Comparison of ENCODE assay signal across 7 mouse cellular contexts in genomic region chr3:87930078-87930795, GRCm38 (mm10). TPM values are rescaled to one million over a fixed set of nuclear protein-coding genes. Genes with fewer than 3 reads are reported as not detected.
DNase-seq lines count a peak whose midpoint lies in the region; ATAC-seq and TF ChIP-seq lines count a peak whose summit lies in the region.

TSS of gene Isg20l2 (plus strand) at chr3:87930314.
TSS of gene Rrnad1 (minus strand) at chr3:87930717.

- peaks cover 48% of the 10 kb centered on the region for H3K36me3 ChIP-seq in embryonic facial prominence, embryonic 12.5 days
- H3K36me3 ChIP-seq in kidney, adult 2 months (ENCODE audit: control insufficient read depth, insufficient read depth, low read length) = peaks cover 2% of the 10 kb centered on the region
- peaks cover 62% of the 10 kb centered on the region for H3K36me3 ChIP-seq in limb, embryonic 12.5 days
- 0 out of 2 replicates have a peak, but pooled peaks cover 7% of the 10 kb centered on the region for H3K36me3 ChIP-seq in midbrain, embryonic 15.5 days (replicated peaks)
- peaks cover 21% of the 10 kb centered on the region for H3K36me3 ChIP-seq in spleen, adult 2 months (ENCODE audit: control insufficient read depth, insufficient read depth, low read length)

- H3K9me3 ChIP-seq in embryonic facial prominence, embryonic 12.5 days = no peaks in the 10 kb centered on the region
- no peaks in the 10 kb centered on the region for H3K9me3 ChIP-seq in limb, embryonic 12.5 days
- H3K9me3 ChIP-seq in midbrain, embryonic 15.5 days = no peaks in the 10 kb centered on the region

- H3K4me1 ChIP-seq in embryonic facial prominence, embryonic 12.5 days = peaks cover 25% of the 10 kb centered on the region
- peaks cover 8% of the 10 kb centered on the region for H3K4me1 ChIP-seq in kidney, adult 2 months (ENCODE audit: control insufficient read depth, insufficient read depth, low read length)
- H3K4me1 ChIP-seq in limb, embryonic 12.5 days (replicated peaks) = peaks cover 22% of the 10 kb centered on the region
- peaks cover 46% of the 10 kb centered on the region for H3K4me1 ChIP-seq in midbrain, embryonic 15.5 days
- peaks cover 6% of the 10 kb centered on the region; the same call in 1 of the 2 replicates for H3K4me1 ChIP-seq in spleen, adult 2 months (ENCODE audit: control insufficient read depth, insufficient read depth, insufficient read length)

- H3K27ac ChIP-seq in embryonic facial prominence, embryonic 12.5 days = peak within 1 kb of the TSS; percentile 92
- peak within 1 kb of the TSS; percentile 91 for H3K27ac ChIP-seq in kidney, adult 2 months (ENCODE audit: insufficient read depth, low read depth, low read length)
- peak within 1 kb of the TSS; percentile 89 for H3K27ac ChIP-seq in limb, embryonic 12.5 days
- peak within 1 kb of the TSS; percentile 92 for H3K27ac ChIP-seq in midbrain, embryonic 15.5 days
- peak within 1 kb of the TSS; percentile 71 for H3K27ac ChIP-seq in spleen, adult 2 months (ENCODE audit: insufficient read depth, low read length)

- peak within 1 kb of the TSS; percentile 91 for H3K9ac ChIP-seq in embryonic facial prominence, embryonic 12.5 days
- peak within 1 kb of the TSS; percentile 86 for H3K9ac ChIP-seq in limb, embryonic 12.5 days (replicated peaks)
- peak within 1 kb of the TSS; percentile 82 for H3K9ac ChIP-seq in midbrain, embryonic 15.5 days

- no peaks in the 10 kb centered on the region for H3K27me3 ChIP-seq in embryonic facial prominence, embryonic 12.5 days
- no peaks in the 10 kb centered on the region for H3K27me3 ChIP-seq in kidney, adult 2 months (replicated peaks; ENCODE audit: control insufficient read depth, insufficient read depth, low read length)
- no peaks in the 10 kb centered on the region for H3K27me3 ChIP-seq in limb, embryonic 12.5 days
- H3K27me3 ChIP-seq in midbrain, embryonic 15.5 days (replicated peaks) = no peaks in the 10 kb centered on the region
- H3K27me3 ChIP-seq in spleen, adult 2 months (ENCODE audit: control insufficient read depth, insufficient read depth, low read length) = no peaks in the 10 kb centered on the region

- TF ChIP-seq CTCF in kidney, adult 2 months (conservative IDR thresholded peaks at IDR 0.05; ENCODE audit: insufficient read depth, insufficient read length, low read depth, low read length) = peak; percentile 83
- peak; percentile 71; the same call in 1 of the 2 replicates for TF ChIP-seq CTCF in spleen, adult 2 months (IDR thresholded peaks at IDR 0.05; ENCODE audit: extremely low read depth, insufficient read depth, insufficient read length, insufficient replicate concordance)

- TF ChIP-seq POLR2A in kidney, adult 2 months (IDR thresholded peaks at IDR 0.05; ENCODE audit: low read depth, low read length) = peak; percentile 76
- peak; percentile 26; the same call in 1 of the 2 replicates for TF ChIP-seq POLR2A in spleen, adult 2 months (IDR thresholded peaks at IDR 0.05; ENCODE audit: low read depth, low read length)

- WGBS in embryonic facial prominence, embryonic 12.5 days = under 1% methylated on average over 78 of the region's 78 CpGs
- WGBS in kidney, adult 2 months = under 1% methylated on average over 76 of the region's 78 CpGs
- WGBS in limb, embryonic 12.5 days = under 1% methylated on average over 67 of the region's 78 CpGs
- WGBS in midbrain, embryonic 15.5 days = under 1% methylated on average over 61 of the region's 78 CpGs
- WGBS in spleen, adult 2 months = under 1% methylated on average over 73 of the region's 78 CpGs

- DNase-seq in adrenal gland, postnatal 25 days = peak; percentile 97
- DNase-seq in heart, adult 11 months = peak; percentile 100
- peak; percentile 98 for DNase-seq in kidney, adult 2 months
- peak; percentile 92 to 97 for DNase-seq in spleen, adult 2 months (ENCODE audit: low read depth in 1 of 2, low spot score in 2 of 2)

- ATAC-seq in embryonic facial prominence, embryonic 12.5 days (ENCODE audit: insufficient number of reproducible peaks, insufficient read depth, low FRiP score, low TSS enrichment) = peak; percentile 95
- ATAC-seq in limb, embryonic 12.5 days (ENCODE audit: insufficient number of reproducible peaks, insufficient read depth, low FRiP score, low TSS enrichment, low read depth) = peak; percentile 94
- ATAC-seq in midbrain, embryonic 15.5 days (replicated peaks) = peak; percentile 97

- H3K4me3 ChIP-seq in embryonic facial prominence, embryonic 12.5 days = peak within 1 kb of the TSS; percentile 97
- H3K4me3 ChIP-seq in kidney, adult 2 months (ENCODE audit: insufficient read depth, low read depth, low read length) = peak within 1 kb of the TSS; percentile 74
- H3K4me3 ChIP-seq in limb, embryonic 12.5 days (replicated peaks) = peak within 1 kb of the TSS; percentile 97
- H3K4me3 ChIP-seq in midbrain, embryonic 15.5 days = peak within 1 kb of the TSS; percentile 88
- H3K4me3 ChIP-seq in spleen, adult 2 months (ENCODE audit: extremely low read depth, insufficient read depth, insufficient read length) = peak within 1 kb of the TSS; percentile 93

- peak within 1 kb of the TSS; percentile 83 for H3K4me2 ChIP-seq in embryonic facial prominence, embryonic 12.5 days (replicated peaks)
- H3K4me2 ChIP-seq in limb, embryonic 12.5 days = peak within 1 kb of the TSS; percentile 89
- H3K4me2 ChIP-seq in midbrain, embryonic 15.5 days = peak within 1 kb of the TSS; percentile 77

RNA-seq across cellular contexts. Expression of gene Isg20l2, which starts in this region (rescaled TPM):
- 22.7 and 22.8 TPM in 2 replicates for total RNA-seq in adrenal gland, postnatal 25 days (2021)
- 75.4 and 80.1 TPM in 2 replicates for polyA plus RNA-seq in embryonic facial prominence, embryonic 12.5 days (2016; fragmentation: Nextera tagmentation; extraction: Ambion mirVana)
- 11.0 and 11.5 TPM in 2 replicates for polyA plus RNA-seq in kidney, adult 2 months (2012; rRNA removed)
- 83.2 and 86.4 TPM in 2 replicates for polyA plus RNA-seq in limb, embryonic 12.5 days (2016; fragmentation: Nextera tagmentation; extraction: Ambion mirVana)
- polyA plus RNA-seq in midbrain, embryonic 15.5 days (2015; fragmentation: Nextera tagmentation; extraction: Ambion mirVana) = 30.5 and 34.9 TPM in 2 replicates
- polyA plus RNA-seq in spleen, adult 2 months (2012; rRNA removed) = 14.3 and 17.4 TPM in 2 replicates

RNA-seq across cellular contexts. Expression of gene Rrnad1, which starts in this region (rescaled TPM):
- 17.9 and 24.1 TPM in 2 replicates for total RNA-seq in adrenal gland, postnatal 25 days (2021)
- polyA plus RNA-seq in embryonic facial prominence, embryonic 12.5 days (2016; fragmentation: Nextera tagmentation; extraction: Ambion mirVana) = 23.2 and 23.8 TPM in 2 replicates
- 19.3 and 27.3 TPM in 2 replicates for polyA plus RNA-seq in kidney, adult 2 months (2012; rRNA removed)
- 22.4 and 26.5 TPM in 2 replicates for polyA plus RNA-seq in limb, embryonic 12.5 days (2016; fragmentation: Nextera tagmentation; extraction: Ambion mirVana)
- 23.0 and 23.2 TPM in 2 replicates for polyA plus RNA-seq in midbrain, embryonic 15.5 days (2015; fragmentation: Nextera tagmentation; extraction: Ambion mirVana)
- polyA plus RNA-seq in spleen, adult 2 months (2012; rRNA removed) = 35.6 and 36.7 TPM in 2 replicates

Comparison
In these comparisons a context has a peak if more than half of its experiments do, and no peak if none do; other contexts are left out.
1. Peak in every context shown above with its lines: DNase-seq, ATAC-seq, H3K4me3 ChIP-seq and H3K27ac ChIP-seq.